Mouse (Mus musculus) left cerebral cortex, postnatal 25 days (tissue): ENCODE results near the gene Ltc4s. TPM values are rescaled to one million over a fixed set of nuclear protein-coding genes. Genes with fewer than 3 reads are reported as not detected.

Source experiments
- DNase-seq, 2 experiments: peaks; one replicate each; pipeline ENCODE4 v3.0.0; 2022; ENCODE audit warnings: low spot score in 2 of 2, mixed read lengths in 1 of 2
- intact Hi-C: fragments of 180-260 bp; cut with DNase I; formaldehyde crosslinking; loops from one replicate; pipeline ENCODE4 v1.15.1; 2025
- microRNA-seq, 2 experiments: library from miRNA; unstranded; fragments of <30 nt; microRNA quantifications; one replicate each; pipeline ENCODE4 v1.2.0; 2022
- total RNA-seq, 2 experiments: library from RNA; stranded (reverse); gene quantifications; 2 replicates each; pipeline ENCODE4 v1.2.3; 2021

The Ltc4s gene
- total RNA-seq, 2 experiments from 2014 or later = 8.4 to 8.7 TPM

GRCm38 (mm10) chr11:50210101-50210504 lies 28.3 kb downstream of the Ltc4s start:
- peak; percentile 80 to 92 for DNase-seq
- intact Hi-C loops = loop anchor here (2.0 kb wide), 1 partner anchor 15 kb away; no protein-coding TSS in a partner anchor

DNA sequence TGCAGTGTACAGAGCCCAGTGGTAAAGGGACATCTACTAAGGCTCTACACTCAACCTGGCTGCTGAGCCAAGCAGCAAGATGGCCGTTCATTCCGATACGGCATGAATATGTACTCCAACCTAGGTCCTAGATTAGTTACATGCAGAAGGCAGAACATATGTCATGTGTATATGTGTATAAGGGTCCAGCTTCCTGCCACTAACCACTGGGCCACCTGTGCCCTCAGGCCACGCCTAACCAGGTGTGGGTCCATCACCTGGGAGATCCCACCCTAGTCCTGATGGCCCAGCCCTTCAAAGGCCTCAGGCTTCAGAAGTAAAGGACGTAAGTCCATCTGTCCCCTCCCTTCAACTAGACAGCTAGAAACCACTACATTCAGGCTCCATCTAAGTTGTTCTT lies 30.4 kb downstream of the Ltc4s start:
- intact Hi-C loops = no loop called here
- DNase-seq = no peak

DNA sequence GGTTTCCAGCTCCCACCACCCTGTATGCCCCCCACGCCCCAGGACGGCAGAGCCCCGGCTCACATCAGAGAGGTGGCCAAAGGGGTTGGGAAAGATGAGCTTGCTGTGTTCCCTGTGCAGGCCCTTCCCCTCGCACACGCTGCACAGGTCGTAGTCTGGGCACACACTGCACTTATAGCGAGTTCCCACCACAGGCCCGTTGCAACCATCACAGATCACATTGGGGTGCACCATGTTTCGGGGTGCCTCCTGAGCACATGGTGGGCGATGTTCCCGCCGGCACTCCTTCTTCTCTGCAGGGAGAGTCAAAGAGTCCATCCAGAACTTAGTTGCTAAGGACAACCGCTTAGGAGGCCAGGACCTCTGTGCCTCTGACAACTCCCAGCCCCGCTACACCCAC lies 31.1 kb downstream of the Ltc4s start:
- intact Hi-C loops = no loop called here
- no peak for DNase-seq

DNA sequence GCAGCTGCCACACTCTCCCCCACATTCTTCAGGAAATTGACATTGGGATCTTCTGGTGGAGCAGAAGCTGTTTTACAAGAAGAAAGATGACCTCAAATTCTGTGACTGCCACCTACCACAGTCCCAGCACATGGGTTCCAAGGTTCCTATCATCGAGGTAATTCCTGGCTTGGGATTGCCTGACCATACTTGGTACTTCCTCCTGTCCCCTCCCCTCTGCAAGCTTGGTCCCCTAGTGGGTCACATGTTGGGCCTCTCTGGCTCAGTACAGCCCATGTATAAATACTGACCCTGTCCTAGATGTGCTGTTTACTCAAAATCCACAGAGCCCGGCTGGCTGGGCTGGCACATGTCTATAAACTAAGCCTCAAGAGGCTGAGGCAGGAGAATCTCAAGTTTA lies 32.4 kb downstream of the Ltc4s start:
- intact Hi-C loops = no loop called here

DNA sequence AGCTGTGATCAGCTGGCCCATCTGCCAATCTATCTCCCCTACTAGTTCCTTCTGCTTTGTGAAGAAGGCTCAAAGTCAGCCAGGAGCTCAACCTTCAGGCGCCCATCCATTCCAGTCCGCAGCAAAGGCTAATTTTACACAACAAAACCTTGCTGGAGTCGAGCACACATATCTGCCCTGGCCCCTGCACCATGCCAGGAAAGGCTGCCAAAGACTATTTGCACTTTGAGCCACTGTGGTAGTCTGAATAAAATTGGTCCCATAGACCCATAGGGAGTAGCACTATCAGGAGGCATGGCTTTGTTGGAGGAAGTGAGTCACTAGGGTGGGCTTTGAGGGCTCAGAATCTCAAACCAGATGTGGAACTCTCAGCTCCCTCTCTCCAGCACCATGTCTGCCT lies 33.0 kb downstream of the Ltc4s start:
- intact Hi-C loops = no loop called here
- DNase-seq = no peak

More for the DNA sequence above, 32.4 kb downstream of the Ltc4s start:
- DNase-seq = no peak

- intact Hi-C loops = no loop called here
- DNase-seq = no peak
Observed at GRCm38 (mm10) chr11:50203302-50203827, 35.1 kb downstream of the Ltc4s start.

GRCm38 (mm10) chr11:50201590-50201989 lies 36.8 kb downstream of the Ltc4s start:
- intact Hi-C loops = no loop called here

DNA sequence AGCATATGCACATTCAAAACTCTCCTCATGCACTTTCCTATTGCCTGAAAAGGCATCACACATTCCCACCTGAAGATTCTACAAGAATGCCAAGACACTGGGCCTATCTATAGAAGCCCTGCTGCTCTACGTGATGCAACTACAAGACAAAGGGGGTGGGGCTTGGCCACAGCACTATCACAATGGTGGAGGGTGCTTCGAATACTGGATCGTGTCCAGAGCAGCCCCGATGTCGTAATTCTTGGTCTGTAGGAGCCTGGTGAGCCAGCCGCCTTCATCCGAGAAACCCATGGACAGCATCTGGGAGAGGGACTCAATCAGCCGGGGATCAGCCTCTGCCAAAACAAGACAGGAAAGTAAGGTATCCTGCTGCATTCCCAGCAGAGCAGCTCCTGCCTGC lies 37.8 kb downstream of the Ltc4s start:
- intact Hi-C loops = no loop called here

More at GRCm38 (mm10) chr11:50201590-50201989, 36.8 kb downstream of the Ltc4s start:
- no peak for DNase-seq

GRCm38 (mm10) chr11:50198916-50199315 lies 39.5 kb downstream of the Ltc4s start:
- intact Hi-C loops = no loop called here
- no peak for DNase-seq

More for the DNA sequence above, 37.8 kb downstream of the Ltc4s start:
- no peak for DNase-seq

- intact Hi-C loops = no loop called here
- no peak for DNase-seq
Observed at GRCm38 (mm10) chr11:50198219-50198846, 40.1 kb downstream of the Ltc4s start.

GRCm38 (mm10) chr11:50197500-50197899 lies 40.9 kb downstream of the Ltc4s start:
- no peak for DNase-seq
- intact Hi-C loops = no loop called here

DNA sequence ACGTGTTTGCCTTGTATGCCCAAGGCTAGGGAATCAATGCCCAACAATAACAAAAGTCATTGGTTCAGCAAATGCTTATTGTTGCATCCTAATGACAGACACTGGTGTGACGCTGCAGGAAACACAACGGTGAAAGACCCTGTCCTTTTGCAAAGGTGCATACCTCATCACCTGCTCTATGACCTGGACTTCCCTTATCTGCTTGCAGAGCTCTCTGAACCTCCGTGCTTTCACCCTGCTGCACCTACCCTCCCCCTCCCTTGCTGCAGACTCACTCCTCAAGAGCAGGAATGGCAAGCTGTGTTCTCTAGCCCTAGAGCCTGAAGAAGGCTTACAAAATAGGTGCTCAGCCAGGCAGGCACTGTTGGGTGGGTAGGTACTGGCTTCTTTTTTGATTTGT lies 43.6 kb downstream of the Ltc4s start:
- intact Hi-C loops = no loop called here
- DNase-seq = no peak

DNA sequence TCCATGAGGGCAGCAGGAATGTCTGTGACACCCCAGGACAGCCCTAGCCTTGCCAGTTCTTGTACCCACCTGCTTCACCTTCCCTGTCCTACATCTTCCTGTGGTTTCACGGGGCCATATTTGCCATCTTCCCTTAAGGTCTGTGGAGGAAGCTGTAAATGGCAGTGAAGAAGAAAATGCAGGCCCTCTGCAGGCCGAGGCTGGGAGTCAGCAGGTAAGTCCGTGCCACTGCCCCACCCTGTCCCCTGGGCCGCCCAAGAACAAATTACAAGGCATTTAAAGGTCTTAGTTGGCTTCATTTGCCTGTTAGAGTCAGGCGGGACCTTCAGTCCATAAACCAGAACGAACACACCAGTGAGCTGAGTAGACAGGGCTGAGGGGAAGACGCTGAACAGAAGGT lies 44.3 kb downstream of the Ltc4s start:
- no peak for DNase-seq
- intact Hi-C loops = no loop called here

DNA sequence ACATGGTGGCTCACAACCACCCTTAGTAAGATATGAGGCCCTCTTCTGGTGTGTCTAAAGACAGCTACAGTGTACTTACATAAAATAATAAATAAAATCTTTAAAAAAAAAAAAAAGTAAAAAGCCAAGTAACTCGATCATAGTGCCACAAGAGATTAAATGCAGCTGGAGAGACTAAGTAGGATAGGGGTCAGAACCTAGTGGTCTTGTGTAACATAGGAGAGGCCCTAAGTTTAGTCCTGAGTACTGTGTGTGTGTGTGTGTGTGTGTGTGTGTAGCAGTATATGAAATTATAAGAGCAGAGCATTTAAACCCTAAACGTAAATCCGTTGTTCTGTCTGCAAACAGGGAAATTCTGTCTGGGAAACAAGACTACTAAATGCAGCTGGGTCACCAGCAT lies 46.1 kb downstream of the Ltc4s start:
- no peak for DNase-seq
- intact Hi-C loops = no loop called here

DNA sequence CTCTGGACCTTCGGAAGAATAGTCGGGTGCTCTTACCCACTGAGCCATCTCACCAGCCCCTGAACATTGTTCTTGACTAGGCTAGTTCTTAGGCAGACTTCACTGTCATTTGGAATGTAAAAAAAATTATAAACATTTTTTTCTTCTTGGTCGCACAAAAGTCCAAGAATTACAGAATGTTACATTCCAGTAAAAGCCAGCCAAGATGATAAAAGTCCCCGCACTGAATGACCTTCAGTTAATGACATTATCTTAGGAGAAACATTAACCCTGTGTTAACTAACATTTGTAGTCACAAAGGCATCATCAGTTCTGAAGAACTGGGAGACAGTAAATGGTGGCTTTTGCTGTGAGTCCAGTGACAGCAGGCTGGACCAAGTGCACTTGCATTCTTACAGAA lies 48.1 kb downstream of the Ltc4s start:
- DNase-seq = no peak
- intact Hi-C loops = no loop called here

- intact Hi-C loops = no loop called here
- DNase-seq = no peak
Observed at GRCm38 (mm10) chr11:50188682-50189081, 49.7 kb downstream of the Ltc4s start.

Small RNA genes lying within 50 kb of the gene (microRNA-seq; reads per million reads assigned to microRNA genes)
- gene Mir6919 = 1.7 to 2.2 reads per million in 2 experiments

Other genes starting within 250 kb of the Ltc4s start
- gene Rnf130, start 213.3 kb downstream of the Ltc4s start, total RNA-seq = 10 to 100 TPM; 97.9 to 99.0 TPM
- gene Tbc1d9b, start 107.2 kb downstream of the Ltc4s start, total RNA-seq = 100 to 1,000 TPM; 109 to 120 TPM
- gene Mrnip, start 64.2 kb downstream of the Ltc4s start, total RNA-seq = 10 to 100 TPM; 13.4 to 14.1 TPM
- 100 to 1,000 TPM; 460 to 480 TPM for gene Sqstm1, start 27.8 kb downstream of the Ltc4s start, total RNA-seq
- 10 to 100 TPM; 66.4 to 76.3 TPM for gene Mgat4b, start 27.7 kb downstream of the Ltc4s start, total RNA-seq
- 10 to 100 TPM in 1 of 2 experiments, 1 to 10 TPM in 1; 9.5 to 10.1 TPM for gene Maml1, start 53.7 kb upstream of the Ltc4s start, total RNA-seq
- 100 to 1,000 TPM; 432 to 442 TPM for gene Canx, start 87.1 kb upstream of the Ltc4s start, total RNA-seq
- gene Cby3, start 115.8 kb upstream of the Ltc4s start, total RNA-seq = under 1 TPM in 1 of 2 experiments, not detected in 1; 0.50 TPM
- gene Hnrnph1, start 138.4 kb upstream of the Ltc4s start, total RNA-seq = 100 to 1,000 TPM; 220 to 248 TPM
- gene Rufy1, start 192.5 kb upstream of the Ltc4s start, total RNA-seq = 10 to 100 TPM; 25.4 to 27.8 TPM